Mouse (Mus musculus): ENCODE data around the gene Sbf2.
A peak's percentile ranks its signal among the peaks of the same experiment; 100 is the strongest.
"Not testable (repeated sequence)": the region's sequence is repeated elsewhere in the genome, so short reads cannot be mapped to it uniquely, and the experiment has no call there.

Sbf2 gene

DNA sequence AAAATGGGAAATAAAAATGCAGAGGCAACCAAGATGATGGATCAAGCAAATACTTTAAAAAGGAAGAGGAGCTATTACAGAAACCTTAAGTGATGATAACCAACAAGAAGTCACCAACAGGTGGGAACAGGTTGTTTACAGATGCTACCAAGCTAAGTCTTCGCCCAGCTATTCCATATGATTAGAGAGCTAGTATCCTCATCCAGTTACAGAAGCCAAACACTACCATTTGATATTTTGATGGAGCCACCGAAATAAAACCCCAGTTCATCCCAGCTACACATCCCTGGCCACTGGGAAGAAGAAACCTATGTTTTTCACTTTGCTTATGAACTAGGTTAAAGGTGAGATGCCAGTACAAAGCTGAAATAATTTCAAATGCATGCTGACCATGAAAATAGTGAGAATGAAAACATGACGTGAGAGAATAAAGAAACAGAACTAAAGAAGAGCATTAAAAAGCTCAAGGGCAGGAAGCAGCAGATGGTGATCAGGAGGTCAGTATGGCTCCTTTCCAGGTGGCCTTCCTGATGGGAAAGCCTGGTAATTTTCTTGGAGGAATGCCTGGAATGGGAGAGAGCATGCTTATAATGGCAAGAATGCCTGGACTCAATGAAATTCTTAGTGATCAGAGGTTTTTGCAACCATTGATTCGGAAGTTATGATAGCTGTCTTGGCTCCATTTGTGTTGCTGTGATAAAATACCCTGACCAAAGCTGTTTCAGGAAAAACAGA is 48.7 kb downstream of the Sbf2 start:
- no peak for DNase-seq (ENCODE audit: low spot score)

DNA sequence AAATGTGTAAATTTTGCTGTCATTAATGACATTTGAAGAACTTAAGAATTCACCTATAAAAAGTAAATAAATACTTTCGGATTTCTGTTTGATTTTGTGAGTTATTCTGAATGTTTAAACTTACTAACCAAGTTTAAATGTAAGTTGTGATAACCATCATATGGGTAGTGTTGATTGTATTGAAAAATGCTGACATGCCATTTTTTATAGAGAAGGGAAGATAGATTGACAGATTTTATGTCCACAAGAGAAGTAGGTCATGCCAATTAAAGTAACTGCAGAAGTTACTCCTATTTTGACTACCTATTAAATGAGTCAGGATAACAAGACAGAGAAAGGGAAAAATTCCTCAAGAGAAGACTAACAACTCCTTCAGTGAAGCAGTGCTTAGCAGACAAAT is 53.1 kb downstream of the Sbf2 start:
- DNase-seq (ENCODE audit: low spot score) = no peak

DNA sequence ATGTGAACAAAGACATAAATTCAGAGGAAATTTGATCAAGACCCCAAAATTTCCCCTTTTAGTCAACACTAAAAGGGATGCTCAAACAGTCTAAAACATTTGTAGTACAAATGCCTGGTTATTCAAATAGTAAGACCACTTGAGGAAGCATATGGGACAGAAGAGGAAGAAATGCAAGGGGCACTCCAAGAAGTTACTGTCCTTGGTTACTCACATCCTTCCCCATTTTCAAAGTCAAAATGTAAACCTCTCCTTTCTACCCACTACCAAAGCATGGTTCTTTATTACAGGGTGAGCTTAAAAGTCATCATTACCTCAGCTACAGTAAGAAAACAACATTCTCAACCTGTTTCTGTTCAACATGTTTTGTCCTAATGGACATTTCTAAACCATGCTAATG is 57.7 kb downstream of the Sbf2 start:
- DNase-seq (ENCODE audit: low spot score) = no peak

DNA sequence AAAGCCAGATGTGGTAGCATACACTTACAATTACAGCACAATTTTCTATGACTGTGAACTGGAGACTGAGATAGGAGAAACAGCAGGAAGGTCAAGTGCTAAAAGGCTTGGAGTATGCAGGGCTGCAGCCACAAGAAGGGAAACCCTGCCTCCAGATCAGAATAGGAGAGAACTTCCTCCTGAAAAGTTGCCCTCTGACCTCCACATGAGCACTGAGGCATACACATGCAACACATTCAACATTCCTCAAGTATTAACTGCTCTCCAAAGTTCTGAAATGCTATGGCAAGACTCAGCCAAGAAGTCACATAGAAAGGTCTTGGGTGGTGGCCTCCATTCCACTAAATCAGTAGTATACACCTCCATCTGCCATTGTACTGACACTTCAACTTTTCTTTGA is 58.5 kb downstream of the Sbf2 start:
- DNase-seq (ENCODE audit: low spot score) = no peak

DNA sequence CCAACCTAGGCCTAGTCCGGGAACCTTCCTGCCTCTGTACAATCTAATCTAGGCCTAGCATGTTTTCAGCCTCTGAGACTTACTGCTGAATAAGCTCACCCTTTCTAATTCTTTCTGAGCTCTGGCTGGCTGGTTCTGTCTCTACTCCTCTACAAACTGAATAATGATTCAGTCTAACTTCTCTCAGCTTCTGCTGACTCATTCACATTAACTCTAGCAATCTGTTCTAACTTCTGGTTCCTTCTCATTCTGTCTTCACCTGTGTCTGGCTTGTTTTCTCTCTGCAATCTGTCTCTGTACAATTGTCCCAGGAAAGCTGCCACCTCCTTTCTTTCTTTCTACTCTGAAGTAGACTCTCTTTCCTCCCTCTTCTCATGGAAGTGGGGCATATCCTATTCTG is 59.5 kb downstream of the Sbf2 start:
- no peak for DNase-seq (ENCODE audit: low spot score)

DNA sequence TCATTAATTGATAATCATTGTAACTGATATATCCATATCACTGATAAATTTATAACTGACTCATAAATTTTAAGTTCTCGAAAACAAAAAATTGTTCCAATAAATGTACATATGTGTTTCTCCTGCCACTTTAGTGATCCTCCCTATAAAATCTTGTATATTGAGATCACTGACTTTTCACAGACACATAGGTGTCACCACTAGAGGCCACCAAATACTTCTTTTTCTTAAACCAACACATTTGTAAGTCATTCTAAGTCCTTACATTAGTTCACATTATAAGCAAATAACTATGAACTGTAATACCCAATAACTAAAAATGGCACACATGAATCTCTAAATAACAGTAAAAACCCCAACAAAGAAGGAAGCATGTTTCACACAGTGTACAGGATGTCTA is 66.5 kb downstream of the Sbf2 start:
- DNase-seq (ENCODE audit: low spot score) = no peak

DNA sequence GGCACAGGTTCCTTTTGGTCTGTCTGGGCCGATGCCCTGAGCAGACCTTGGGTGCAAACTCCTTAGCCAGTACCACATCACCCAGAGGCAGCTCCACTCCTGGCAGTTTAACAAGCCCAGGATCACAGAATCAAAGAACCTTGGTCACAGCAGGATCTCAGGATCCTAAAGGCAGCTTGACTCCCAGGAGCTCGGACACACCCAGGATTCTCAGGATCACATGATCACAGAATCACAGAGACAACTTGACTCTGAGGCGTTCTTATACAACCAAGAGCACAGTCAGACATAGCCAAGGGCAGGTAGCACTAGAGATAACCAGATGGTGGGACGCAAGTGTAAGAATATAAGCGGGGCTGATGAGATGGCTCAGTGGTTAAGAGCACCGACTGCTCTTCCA is 71.4 kb downstream of the Sbf2 start:
- DNase-seq (ENCODE audit: low spot score) = no peak

DNA sequence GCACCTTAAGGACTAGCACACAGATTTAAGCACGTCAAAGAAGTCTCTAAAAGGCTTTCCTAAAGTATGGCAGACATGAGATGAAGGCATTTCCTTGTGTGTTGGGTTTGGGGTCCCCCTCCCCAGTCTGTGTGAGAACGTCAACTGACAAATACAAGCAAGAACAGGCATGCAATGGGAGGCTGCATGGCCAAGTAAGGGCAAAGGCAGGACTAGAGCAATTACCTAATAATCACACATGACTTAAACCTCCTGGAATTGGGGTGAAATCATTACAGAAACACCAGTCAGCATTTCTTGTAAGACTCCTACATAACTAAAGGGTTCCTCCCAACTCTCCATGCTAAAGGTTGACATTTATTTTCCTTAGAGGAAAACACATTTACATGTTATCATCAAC is 75.5 kb downstream of the Sbf2 start:
- DNase-seq (ENCODE audit: low spot score) = peak; percentile 14

DNA sequence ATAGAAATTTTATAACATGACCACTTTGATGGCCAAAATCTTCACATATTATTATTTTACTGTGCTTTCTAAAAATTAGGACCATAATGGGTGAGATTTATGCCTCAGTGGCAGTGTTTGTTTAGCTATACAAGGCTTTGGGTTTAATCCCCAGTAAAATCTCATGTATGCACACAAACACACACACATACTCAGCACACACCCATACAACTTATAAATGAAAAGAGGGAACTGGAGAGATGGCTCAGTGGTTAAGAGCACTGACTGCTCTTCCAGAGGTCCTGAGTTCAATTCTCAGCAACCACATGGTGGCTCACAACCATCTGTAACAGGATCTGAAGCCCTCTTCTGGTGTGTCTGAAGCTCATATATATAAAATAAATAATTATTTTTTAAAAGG is 84.4 kb downstream of the Sbf2 start:
- not testable (repeated sequence) for DNase-seq (ENCODE audit: low spot score)

DNA sequence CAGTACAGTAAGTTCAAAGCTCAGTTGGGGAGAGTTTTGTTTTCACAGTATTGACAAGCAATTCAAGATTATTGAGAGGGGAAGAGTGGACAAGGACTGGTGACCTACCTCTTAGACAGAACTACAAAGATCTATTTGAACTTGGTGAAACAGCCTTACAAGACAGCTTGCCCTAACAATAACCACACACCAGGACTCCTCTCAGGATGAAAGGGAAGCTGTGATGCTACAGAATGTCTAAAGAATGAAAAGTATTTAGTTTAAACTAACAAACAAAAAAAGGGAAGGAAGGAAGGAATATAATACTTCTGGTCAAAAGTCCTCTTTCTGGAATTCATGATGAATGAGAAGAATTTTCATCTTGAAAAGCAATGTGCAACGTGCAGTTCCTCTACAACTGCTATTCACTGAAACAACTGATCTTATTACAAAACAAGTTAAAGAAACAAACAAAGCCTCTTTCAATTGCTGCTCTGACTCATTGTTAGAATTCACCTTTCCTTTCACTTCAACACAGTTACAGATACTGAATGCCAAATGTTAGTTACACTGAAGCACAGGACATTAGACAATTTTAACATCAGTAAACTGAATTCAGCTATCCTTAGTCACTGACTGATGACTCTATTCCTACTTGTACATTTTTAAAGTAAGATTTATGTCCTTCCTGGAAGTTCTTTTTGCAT is 89.5 kb downstream of the Sbf2 start:
- no peak for DNase-seq (ENCODE audit: low spot score)

DNA sequence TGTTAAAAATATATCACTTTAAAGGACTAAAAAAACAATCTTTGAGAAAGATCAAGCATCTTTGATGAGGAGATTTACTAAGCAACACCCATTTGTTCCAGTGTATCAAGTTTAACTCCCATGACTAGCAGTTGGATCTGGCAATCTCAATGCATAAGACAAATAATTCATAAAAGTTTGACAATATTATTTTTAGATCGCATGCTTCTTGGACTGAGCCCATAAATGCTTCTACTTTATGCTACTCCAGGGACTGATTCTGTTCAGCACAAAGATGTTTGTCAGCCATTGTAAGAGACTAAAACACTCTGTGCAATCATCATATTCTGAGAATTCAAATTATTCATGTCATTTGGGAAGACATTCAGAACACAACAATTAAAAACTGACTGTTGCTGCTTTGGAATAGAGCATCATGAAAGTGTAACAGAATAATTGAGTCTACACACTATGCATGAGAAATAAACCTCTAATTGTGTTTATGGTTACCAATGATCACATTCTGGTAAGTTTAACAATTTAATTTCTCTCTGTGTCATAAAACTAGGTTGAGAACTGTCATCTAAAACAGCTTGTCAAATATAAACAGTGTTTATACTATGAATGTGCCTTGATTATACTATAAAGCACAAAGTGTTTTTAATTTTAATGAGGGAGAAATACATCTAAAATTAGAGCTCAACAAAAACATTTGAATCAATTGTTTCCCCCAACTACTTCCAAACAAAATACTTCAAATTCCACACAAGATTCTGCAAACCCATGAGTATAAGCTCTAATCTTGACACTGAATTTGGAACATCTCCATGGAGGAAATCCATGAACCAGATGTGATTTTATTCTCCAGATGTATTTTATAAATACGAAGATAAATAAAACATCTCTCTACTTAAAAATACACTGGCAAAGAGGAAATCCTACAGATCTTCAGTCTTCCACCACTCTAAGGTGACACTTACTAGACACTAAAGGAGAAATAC is 98.2 kb downstream of the Sbf2 start:
- no peak for DNase-seq (ENCODE audit: low spot score)

DNA sequence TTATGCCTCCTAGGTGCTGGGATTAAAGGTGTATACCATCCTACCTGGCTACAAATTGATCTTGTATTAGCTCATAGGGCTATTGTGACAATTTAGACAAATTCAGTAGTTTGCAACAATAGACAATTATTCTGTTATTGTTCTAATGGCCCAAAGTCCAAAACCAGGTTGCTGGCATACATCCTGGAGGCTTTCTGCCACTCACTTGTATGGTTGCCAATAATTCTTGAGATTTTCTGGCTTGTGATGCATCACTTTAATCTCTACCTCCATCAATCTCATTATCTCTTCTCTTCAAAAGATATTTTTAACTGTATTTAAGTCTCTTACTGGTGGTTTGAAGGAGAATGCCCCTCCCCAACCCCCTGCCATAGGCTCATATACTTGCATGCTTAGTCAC is 100.6 kb downstream of the Sbf2 start:
- no peak for DNase-seq (ENCODE audit: low spot score)

DNA sequence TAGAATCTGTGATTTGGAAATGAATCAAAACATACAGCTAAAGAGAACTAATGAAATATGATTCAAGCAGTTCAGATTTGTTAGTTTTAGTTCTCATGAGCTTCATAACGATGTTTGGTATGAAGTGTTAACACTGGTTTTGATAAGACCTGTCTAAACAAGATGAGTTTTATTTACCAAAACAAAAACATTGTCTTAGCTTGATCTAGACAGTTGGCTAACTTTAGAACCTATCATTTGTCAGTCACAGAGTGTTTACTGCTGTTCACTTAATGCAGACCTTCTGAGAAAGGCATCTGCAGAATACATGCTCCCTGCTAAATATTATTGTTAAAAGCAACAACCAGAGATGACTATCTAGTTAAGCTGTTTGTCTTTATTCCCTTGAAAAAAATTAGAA is 116.1 kb downstream of the Sbf2 start:
- DNase-seq (ENCODE audit: low spot score) = no peak

DNA sequence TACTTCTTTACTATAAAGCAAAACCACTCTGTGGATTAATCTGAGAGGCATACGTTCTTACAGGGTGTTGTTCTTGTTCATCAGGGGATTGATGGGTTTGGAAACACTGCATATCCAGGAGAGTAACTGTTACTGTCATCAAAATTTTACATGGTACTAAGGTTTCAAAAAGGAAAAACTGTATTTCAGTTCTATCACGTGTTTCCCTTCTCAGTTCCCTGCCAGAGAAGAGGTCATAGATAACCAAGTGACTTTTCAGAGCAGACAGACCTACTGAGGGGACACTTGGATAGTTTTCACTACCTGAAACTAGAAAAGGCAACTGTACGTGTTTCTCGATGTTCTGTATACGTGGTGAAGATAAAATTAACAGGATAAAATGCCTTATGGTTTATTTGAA is 123.7 kb downstream of the Sbf2 start:
- no peak for DNase-seq (ENCODE audit: low spot score)

DNA sequence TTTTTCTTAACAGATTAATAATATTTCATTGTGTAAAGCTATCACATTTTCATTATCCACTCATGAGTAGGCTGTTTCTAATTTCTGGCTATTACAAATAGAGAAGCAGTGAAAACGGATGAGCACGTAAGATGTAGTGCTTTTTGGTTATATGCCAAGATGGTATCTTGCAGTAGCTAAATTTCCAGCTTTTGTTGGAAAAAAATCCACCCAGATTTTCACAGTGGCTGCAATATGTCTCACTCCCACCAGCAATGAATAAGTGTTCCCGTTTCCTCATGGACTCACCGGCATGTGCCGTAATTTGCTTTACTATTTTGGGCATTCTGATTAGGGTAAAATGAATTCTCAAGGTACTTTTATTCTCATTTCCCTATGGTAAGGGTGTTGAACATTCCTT is 129.7 kb downstream of the Sbf2 start:
- no peak for DNase-seq (ENCODE audit: low spot score)

DNA sequence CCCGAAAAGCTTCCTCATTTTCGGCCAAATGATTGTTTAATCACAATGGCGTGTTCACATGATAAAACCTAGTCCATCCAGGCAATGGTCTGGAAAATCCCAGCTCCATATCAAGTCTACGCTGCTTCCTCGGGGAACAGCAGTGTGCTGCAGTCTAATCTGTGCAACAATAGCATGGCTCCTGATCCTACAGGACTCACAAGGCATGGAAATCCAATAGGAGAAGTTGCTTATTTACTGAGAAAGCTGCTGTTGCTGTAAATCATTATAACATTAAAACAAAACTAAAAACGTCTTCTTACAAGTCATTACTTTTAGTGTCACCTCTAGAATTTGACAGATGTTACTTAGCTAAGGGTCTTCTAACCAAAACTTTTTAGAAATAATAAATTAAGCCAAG is 143.7 kb downstream of the Sbf2 start:
- no peak for DNase-seq (ENCODE audit: low spot score)

DNA sequence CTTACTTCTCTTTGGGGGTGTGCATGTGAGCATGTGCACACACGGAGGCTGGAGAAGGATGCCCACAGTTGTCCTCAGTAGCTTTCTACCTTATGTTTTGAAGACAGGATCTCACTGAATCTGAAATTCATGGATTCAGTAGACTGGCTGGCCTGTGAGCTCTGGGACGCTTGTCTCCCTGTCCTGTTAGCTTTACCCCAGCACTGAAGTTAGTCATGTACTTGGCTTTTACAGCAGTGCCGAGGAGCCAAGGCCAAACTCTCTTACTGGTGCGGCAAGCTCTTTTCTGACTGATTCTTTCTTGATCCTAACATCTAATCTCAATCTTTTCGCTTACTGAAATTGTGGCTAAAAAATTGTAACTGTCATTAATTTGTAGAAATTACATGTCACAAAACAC is 151.3 kb downstream of the Sbf2 start:
- DNase-seq (ENCODE audit: low spot score) = no peak

DNA sequence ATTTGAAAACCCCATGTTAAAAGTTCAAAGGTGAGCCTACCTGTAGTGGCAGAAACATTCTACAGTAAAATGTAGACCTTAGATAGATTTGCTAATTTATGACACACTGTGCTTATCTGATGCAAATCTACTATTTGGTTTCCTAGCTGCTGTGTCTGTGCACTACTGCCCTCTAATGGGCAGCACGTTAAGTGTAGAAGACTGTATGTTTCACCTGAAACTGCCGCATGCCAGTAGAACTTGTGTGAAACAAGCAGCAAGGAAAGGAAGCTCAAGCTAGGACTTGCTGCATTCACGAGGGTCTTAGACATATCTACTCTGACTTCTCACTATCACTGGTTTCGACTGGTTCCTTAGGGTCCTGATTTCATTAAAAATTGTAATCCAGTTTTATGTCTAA is 182.4 kb downstream of the Sbf2 start:
- peak; percentile 52 for DNase-seq (ENCODE audit: low spot score)

DNA sequence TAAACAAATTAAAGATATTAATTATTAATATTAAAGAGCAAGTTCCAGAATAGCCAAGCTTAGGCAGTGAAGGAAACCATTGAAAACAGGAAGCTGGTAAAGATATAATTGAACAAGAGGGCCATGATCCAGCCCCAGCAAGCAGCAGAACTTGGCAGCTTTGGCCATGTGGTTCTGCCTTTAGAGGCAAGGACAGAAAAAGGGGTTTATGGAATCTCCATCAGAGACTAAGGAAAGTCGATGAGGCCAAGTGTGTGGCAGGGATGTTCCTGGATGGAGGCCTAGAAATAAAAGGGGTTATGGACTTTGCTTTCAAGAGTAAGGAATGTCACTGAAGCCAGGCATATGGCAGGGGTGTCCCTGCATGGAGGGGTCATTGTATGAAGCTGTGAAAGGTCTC is 198.4 kb downstream of the Sbf2 start:
- no peak for DNase-seq (ENCODE audit: low spot score)

DNA sequence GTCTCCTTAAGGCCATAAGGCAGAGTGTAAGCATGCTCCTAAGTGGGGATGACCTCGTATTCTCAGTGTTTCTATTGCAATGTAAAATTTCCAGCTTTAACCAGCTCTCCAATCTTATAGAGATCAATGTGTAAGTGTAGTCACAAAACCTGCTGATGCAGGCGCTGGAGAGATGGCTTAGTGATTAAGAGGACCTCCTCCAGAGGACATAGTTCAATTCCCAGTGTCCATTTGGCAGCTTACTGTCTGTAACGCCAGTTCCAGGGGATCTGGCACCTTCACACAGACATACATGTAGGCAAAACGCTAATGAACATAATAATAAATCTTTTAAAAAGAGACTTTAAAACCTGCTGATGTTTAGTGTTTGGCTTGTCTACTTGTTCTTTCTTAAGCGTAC is 200.4 kb downstream of the Sbf2 start:
- no peak for DNase-seq (ENCODE audit: low spot score)

DNA sequence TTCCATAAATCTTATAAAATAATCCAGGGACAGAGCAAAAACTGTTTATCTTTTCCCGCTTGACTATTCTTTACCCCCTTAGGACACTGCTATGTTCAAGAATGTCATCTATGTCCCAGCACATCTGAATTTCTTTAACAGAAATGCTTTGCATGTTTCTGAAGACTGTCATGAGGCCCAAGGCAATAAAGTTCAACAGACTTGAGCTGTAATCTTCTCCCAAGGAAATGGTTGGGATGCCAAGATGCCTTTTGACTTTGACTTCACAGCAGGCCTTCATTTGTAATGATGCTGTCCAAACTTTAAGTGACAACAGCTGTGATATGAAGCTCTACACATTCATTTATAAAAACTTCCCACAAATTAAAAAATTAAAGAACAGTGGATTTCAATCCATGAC is 212.6 kb downstream of the Sbf2 start:
- no peak for DNase-seq (ENCODE audit: low spot score)

DNA sequence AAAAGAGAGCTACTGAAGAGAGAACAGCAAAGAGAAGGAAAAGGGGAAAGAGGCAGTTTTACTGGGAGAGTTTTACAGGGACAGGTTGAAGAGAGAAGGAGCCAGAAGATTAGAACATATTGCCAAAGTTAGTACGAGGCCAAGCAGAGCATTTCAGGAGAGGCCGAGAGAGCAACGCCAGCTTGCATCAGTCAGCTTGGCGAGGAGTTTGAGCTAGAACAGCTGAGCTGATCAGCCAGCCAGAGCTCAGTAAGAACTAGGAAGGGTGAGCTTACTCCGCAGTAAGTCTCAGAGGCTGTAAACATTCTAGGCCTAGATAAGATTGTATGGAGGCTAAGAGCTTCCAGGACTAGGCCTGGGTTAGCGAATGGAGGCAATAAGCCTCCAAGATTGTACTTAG is 222.1 kb downstream of the Sbf2 start:
- DNase-seq (ENCODE audit: low spot score) = peak; percentile 14

DNA sequence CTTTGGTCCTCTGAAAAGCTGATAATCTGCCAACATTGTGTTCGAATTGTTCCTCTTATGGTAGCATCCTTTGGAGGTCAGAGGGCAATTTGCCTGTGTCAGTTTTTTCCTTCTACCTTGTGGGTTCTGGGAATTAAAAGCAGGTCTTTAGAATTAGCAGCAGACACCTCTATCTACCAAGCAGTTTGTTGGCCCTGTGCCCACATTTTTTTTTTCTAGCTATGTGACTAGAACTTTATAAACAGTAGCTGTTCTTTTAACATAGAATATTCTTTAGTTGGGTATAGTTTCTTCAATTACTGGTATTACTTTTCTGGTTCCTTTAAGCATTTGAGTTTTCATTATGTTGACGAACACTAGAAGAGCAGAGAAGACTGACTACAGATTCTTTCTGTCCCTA is 223.1 kb downstream of the Sbf2 start:
- no peak for DNase-seq (ENCODE audit: low spot score)
